Mouse (Mus musculus): Measurements from ENCODE around the gene Zfp445. TPM values are rescaled to one million over a fixed set of nuclear protein-coding genes. Genes with fewer than 3 reads are reported as not detected.

Zfp445 gene
- polyA plus RNA-seq, 1 experiment from 2014 or later: 53.2 TPM

DNA sequence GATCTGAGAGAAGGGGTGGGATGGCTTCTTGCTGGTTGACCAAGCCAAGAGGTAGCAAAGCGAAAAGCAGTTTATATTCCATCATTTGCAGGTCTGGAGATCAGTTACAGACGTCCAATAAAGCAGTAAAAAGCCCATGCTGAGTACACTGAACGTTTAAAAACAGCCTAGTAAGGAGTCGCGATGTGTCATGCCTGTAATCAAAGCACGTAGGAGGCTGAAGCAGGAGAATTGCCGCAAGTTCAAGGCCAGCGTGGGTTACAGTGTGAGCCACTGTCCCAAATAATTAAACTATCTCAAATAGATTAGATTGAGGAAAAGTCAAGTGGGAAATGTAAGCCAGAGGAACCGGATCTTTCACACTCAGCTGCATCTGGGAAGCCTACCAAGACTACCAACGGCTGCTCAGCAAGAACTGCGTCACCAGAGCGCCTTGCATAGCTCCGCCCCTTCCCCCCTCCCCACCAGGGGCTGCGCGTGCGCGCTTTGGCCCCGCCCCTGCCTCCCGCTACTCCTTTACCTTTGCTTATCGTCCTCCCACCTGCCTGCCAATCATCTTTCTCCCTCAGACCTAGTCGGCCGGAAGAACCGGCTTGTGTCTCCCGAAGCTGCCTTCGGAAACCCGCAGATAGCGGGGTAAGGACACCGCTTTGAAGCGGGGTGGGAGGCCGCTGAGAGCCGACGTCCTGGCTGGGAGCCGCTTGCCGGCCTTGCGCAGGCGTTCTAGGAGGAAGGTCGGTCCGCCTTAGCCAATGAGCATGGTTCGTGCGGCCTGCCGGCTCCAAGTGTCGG, 60.6 kb downstream of the Zfp445 start, which contains the start of gene Tcaim:
Tcaim (plus strand) TSS at position 487 of the 792 bp plus-strand sequence.
- in situ Hi-C loops (cut with MboI; ENCODE audit: low pct_unique_long_range_greater_than_20kb): no loop called here
- no peak for TF ChIP-seq CTCF (IDR thresholded peaks at IDR 0.05)
- POLR2A ChIA-PET: interaction anchor here (1.4 kb wide), 1 partner anchor 11 kb away, joined by 5 read pairs; no protein-coding TSS in a partner anchor
- CTCF ChIA-PET: no interaction called here
- peak; percentile 96 for ATAC-seq
- peak; percentile 39 for DNase-seq (ENCODE audit: low read depth, low spot score)
- peaks cover 20% of the 10 kb centered on the region for H3K27me3 ChIP-seq

Other genes starting within 250 kb of the Zfp445 start
- not detected for gene Topaz1, start 118.7 kb downstream of the Zfp445 start, polyA plus RNA-seq (2021)
- 9.3 TPM for gene Tcaim, start 60.5 kb downstream of the Zfp445 start, polyA plus RNA-seq (2021)
- 0.82 TPM for gene Gm35549, start 22.0 kb downstream of the Zfp445 start, polyA plus RNA-seq (2021)
- gene Zkscan7, start 19.7 kb upstream of the Zfp445 start, polyA plus RNA-seq (2021): 5.3 TPM
- gene Zfp105, start 57.1 kb upstream of the Zfp445 start, polyA plus RNA-seq (2021): 3.2 TPM
- gene 1110059G10Rik, start 85.0 kb upstream of the Zfp445 start, polyA plus RNA-seq (2021): 18.6 TPM
- 14.0 TPM for gene Kif15, start 85.0 kb upstream of the Zfp445 start, polyA plus RNA-seq (2021)
- 8.2 TPM for gene Tmem42, start 155.3 kb upstream of the Zfp445 start, polyA plus RNA-seq (2021)
- 0.74 TPM for gene Tgm4, start 168.7 kb upstream of the Zfp445 start, polyA plus RNA-seq (2021)
- gene Zdhhc3, start 247.2 kb upstream of the Zfp445 start, polyA plus RNA-seq (2021): 48.3 TPM
- 53.2 TPM for gene Exosc7, start 247.2 kb upstream of the Zfp445 start, polyA plus RNA-seq (2021)

All from Patski (cell line).